Mouse (Mus musculus) megakaryocyte, embryonic 14.5 days (primary cell): ENCODE results near the gene Mcee. TPM values are rescaled to one million over a fixed set of nuclear protein-coding genes. Genes with fewer than 3 reads are reported as not detected.

ENCODE experiments used
- H3K27me3 ChIP-seq: replicated peaks from 2 replicates; pipeline ENCODE3; 2012; ENCODE audit warnings: inconsistent platforms
- H3K36me3 ChIP-seq: replicated peaks from 2 replicates; pipeline ENCODE3; 2012; ENCODE audit warnings: low read length, inconsistent platforms, mixed read lengths
- H3K4me1 ChIP-seq: 2 replicates; pipeline ENCODE4 v1.6.1; 2012; ENCODE audit warnings: inconsistent platforms
- H3K4me3 ChIP-seq: replicated peaks from 2 replicates; pipeline ENCODE3; 2012; ENCODE audit warnings: moderate library complexity, mild to moderate bottlenecking, inconsistent platforms
- H3K9me3 ChIP-seq: 2 replicates; pipeline ENCODE4 v1.6.1; 2012; ENCODE audit warnings: inconsistent platforms
- FLI1 ChIP-seq: IDR thresholded peaks from 2 replicates; pipeline ENCODE4 v1.6.1; 2012; ENCODE audit warnings: low read length, inconsistent platforms, mixed read lengths
- GATA1 ChIP-seq: IDR thresholded peaks from 3 replicates; pipeline ENCODE4 v1.6.1; 2012; ENCODE audit warnings: mixed read lengths, low read length, inconsistent platforms, borderline replicate concordance
- polyA plus RNA-seq: library from polyadenylated mRNA; stranded (reverse); fragments of >175 nt; gene quantifications from 2 replicates; pipeline ENCODE4 v1.2.3, GENCODE M21; 2012; ENCODE audit warnings: low replicate concordance; ENCODE audit not compliant: insufficient read depth

Gene Mcee
- polyA plus RNA-seq, 1 experiment = 2.2 TPM

DNA sequence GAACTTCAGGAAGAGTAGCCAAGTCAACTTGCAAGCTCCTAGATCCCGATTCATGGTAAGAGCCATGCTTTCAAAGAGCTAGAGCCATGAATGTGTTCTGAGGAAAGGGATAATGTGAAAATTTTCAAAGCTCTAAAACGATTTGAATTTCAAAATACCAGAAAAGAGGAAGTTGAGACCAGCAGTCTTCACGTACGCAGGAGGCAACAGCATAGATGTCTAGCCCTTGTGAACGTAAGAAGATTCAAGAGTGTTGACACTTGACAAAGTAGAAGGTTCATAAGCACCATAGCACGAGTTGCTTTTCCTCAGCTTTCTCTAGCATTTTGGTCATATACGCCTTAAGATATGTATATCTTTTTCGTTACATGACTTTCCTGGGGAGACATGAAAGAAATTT lies 11.6 kb downstream of the Mcee start:
- H3K4me1 ChIP-seq = no peaks in the 10 kb centered on the region
- peaks cover 29% of the 10 kb centered on the region for H3K36me3 ChIP-seq
- H3K9me3 ChIP-seq = no peaks in the 10 kb centered on the region
- no peak overlapping the region for H3K4me3 ChIP-seq
- no peaks in the 10 kb centered on the region for H3K27me3 ChIP-seq
- TF ChIP-seq FLI1 = no peak
- no peak for TF ChIP-seq GATA1

DNA sequence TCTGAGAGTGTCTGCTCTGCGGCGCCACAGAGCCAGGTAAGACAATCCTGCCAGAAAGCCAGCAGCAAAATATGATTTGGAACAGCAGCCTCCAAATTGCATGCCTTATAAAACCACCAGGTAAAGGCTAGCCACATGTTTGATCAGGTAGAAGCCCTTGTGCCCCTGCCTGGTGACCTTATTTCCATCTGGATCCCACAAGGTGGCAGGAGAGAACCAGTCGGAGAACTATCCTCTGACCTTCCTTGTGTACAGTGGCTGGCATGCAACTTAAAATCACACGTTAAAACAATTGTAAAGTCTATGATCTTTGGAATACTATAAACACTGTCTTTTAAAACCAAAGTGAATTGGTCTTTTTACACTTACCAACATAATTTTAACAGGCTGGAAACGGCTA lies 32.5 kb downstream of the Mcee start:
- Histone ChIP-seq H3K36me3 (no peaks in the 10 kb centered on the region), H3K4me1 (no peaks in the 10 kb centered on the region), H3K4me3 (no peak overlapping the region), H3K9me3 (no peaks in the 10 kb centered on the region), H3K27me3 (no peaks in the 10 kb centered on the region)
- TF ChIP-seq FLI1 = no peak

DNA sequence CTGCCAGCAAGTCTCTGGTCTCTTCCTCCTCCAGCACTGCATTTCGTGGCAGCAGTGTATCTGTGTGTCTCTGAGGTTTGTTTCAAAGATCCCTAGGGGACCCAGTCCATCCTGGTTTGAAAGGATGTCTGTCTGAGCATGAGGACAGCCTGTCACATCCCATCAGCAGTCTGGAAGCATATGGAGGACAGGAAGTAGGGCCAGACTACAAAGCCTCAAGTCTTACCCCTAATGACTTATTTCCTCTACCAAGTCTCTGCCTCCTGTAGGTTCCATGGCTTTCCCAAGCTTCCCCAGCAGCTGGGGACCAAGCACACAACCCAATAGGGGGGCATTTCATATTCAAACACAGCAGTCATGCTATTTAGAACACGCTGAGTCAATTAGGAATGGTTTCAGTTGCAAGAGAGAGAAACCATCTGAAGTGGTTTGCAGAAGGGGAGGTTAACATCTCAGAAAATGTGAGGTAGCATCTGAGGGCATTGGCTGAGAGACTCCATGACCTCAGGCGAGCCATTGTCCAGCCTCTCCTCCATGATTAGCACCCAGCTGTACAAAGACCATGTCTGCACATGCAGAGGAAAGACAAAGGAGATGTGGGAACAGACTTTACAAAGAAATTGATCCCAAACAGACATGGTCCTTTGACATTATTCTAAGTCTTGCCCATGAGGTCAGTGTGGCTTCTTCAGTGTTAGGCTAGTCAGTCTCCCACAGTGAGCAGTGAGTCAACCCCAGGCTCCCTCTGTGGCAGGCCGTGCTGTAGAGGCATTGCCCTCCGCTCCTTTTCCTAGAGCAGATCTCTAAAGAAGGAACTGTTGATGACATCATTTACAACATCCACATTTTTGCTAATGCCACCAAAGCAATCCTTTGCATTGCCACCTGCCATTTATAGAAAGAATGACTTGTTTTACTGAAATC lies 47.5 kb downstream of the Mcee start:
- Histone ChIP-seq H3K4me1 (no peaks in the 10 kb centered on the region), H3K4me3 (no peak overlapping the region), H3K27me3 (no peaks in the 10 kb centered on the region), H3K36me3 (no peaks in the 10 kb centered on the region), H3K9me3 (peaks cover 11% of the 10 kb centered on the region)
- no peak for TF ChIP-seq GATA1
- TF ChIP-seq FLI1 = no peak

DNA sequence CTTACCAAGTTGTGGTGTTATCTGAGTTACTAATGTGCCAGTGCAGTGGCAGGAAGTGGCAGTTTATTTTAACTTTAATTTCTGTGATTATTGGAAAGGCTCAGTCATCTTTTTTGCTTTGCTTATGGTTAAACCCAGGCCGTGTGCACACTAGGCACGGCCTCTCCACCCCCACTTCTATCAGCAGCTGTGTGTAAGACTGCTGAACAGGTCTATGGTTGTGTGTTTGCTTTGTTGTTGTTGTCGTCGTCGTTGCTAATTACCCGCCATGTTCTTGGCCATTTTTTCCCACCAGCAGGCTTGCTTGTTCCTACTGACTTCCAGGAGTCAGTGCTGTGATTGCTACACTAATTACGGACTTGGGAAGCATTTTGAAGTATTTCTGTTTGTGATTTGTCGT lies 48.1 kb downstream of the Mcee start:
- Histone ChIP-seq H3K36me3 (no peaks in the 10 kb centered on the region), H3K9me3 (peaks cover 9% of the 10 kb centered on the region; the same call in 1 of the 2 replicates), H3K27me3 (no peaks in the 10 kb centered on the region), H3K4me3 (no peak overlapping the region), H3K4me1 (no peaks in the 10 kb centered on the region)
- no peak for TF ChIP-seq FLI1
- no peak for TF ChIP-seq GATA1

DNA sequence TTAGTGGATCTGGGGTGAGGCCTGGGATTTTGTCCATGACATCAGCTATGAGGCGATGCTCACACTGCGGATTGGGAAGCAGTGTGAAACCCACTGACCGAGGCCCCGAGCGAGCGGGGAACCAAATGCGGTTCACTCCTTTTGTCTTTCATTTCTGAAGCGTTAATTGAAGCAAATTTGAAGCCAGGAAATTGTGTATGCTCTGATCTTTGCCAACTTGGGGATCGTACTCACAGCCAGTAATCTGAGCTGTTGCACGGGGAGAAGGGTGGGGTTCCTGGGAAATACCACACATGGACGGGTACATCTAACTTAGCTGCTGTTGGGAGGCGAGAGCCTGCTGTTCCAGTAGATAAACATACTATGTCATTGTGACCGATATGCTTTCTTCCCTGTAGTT lies 58.2 kb downstream of the Mcee start:
- Histone ChIP-seq H3K4me1 (no peaks in the 10 kb centered on the region), H3K4me3 (no peak overlapping the region), H3K36me3 (no peaks in the 10 kb centered on the region), H3K27me3 (no peaks in the 10 kb centered on the region), H3K9me3 (peaks cover 59% of the 10 kb centered on the region)
- TF ChIP-seq GATA1 (no peak), FLI1 (no peak)

DNA sequence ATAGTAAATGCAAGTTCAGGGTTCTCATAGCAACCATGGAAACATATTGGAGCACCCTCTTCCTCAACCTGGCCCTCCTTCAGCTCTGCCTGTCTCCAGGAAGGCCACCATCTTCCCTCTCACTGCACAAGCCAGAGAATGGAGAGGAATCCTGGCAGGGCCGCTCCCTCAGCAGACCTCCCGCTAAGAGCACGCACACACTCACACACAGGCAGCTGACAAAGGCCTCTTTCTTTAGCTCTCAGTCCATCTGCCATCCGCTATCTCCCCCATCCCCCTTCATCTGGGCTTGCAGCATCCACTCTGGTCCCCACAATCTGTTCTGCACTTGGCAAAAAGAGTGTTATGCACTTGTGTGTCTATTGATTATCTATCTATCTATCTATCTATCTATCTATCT lies 59.0 kb downstream of the Mcee start:
- Histone ChIP-seq H3K4me1 (no peaks in the 10 kb centered on the region), H3K4me3 (peak overlapping the region; percentile 42), H3K9me3 (peaks cover 67% of the 10 kb centered on the region), H3K36me3 (no peaks in the 10 kb centered on the region), H3K27me3 (no peaks in the 10 kb centered on the region)
- TF ChIP-seq FLI1 (no peak), GATA1 (no peak)

DNA sequence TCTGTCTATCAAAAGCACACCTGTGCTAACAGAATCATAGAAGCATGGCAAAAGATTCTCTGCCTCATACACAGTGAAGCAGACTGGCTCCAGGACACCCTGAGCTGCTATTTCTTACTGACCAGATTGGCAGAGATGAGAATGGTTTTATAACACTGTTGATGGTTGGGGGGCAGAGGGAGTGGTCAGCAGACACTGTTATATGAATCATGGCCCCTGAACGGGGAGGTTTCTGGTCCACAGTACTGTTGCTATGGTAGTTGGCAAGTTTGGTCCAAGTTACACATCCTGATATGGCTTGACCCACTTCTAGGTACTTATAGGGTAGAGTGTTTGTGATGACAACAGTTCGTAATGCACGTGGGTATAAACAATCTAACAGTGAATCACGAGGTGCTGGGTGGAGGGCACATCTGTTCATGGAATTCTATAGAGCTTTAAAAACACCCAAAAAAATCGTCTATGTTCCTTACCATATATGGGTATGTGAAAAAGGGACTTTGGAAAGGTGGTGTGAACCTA lies 59.5 kb downstream of the Mcee start:
- Histone ChIP-seq H3K27me3 (no peaks in the 10 kb centered on the region), H3K4me1 (no peaks in the 10 kb centered on the region), H3K9me3 (peaks cover 68% of the 10 kb centered on the region), H3K4me3 (no peak overlapping the region), H3K36me3 (no peaks in the 10 kb centered on the region)
- TF ChIP-seq GATA1 (no peak), FLI1 (no peak)

DNA sequence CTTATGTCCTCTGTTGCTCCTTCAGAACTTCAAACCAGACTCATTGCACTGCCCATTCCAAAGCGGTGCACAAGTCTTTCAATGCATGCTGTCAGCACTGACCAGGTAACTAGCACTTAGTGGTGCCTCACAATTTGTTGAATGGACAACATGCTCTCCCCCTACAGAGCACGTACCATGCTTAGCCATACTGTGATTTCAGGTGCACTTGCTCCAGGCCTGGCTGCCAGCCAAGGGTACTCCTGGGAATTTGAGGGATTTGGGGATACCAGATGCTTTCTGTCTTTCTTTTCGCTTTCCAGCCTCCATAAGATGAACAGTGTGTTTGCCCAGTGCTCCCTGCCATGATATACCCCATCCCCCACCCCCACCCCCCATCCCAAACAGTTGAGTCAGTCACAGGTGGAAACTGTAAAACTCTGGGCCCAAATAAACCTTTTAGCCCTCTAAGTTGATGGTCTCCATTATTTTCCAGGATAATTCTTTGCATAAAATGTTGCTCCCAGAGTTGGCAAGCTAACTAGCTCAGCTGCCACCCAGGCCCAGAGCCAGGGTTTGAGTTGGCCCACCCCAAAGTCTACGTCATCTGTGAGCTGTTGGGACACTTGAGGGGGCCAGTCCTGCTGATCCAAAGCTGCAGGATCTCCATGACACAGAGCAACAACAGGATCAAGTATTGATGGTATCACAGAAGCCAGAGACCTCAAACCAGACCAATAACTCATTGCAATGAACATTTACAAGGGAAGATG lies 60.2 kb downstream of the Mcee start:
- peaks cover 61% of the 10 kb centered on the region for H3K9me3 ChIP-seq
- H3K27me3 ChIP-seq = no peaks in the 10 kb centered on the region
- H3K4me3 ChIP-seq = peak overlapping the region; percentile 18
- TF ChIP-seq GATA1 (no peak), FLI1 (no peak)
- H3K36me3 ChIP-seq = no peaks in the 10 kb centered on the region
- H3K4me1 ChIP-seq = no peaks in the 10 kb centered on the region

DNA sequence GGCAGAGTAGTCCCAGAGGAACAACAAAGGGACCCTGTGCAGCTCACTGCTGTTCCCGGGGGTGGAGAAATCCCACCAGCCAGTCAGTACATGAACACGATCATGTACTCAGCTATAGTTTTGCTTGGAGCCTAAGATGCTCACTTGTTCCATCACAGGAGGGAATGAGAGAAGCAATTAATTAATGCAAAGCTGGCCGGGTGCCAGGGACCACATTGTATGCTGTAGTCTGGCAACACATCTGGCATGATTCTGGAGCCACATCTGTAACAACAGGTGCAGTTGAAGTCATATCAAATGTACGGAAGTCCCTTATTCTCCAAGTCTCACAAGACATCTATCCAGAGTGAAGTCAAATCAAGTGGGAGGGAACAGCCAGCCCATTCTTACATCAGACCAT lies 63.8 kb downstream of the Mcee start:
- H3K4me1 ChIP-seq = no peaks in the 10 kb centered on the region
- peaks cover 46% of the 10 kb centered on the region for H3K9me3 ChIP-seq
- TF ChIP-seq FLI1 (no peak), GATA1 (no peak)
- H3K27me3 ChIP-seq = no peaks in the 10 kb centered on the region
- no peaks in the 10 kb centered on the region for H3K36me3 ChIP-seq
- no peak overlapping the region for H3K4me3 ChIP-seq

DNA sequence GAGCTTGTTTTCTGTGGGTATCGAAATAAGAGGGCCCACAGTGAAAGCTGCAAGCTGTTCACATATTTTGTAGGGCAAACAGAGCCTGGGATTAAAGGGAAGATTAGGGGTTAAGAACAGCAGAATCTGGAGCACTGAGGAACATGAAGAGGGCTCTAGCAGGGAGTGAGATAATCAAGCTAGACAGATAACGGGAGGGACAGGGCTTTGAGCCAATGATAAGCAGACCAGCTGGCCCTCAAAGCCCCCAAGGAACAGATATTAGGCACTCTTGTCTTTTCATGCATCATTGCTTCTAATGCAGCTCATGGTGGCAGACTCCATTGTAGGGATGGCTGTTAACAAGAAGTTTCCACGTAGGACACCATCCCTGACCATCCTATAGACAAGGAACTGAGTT lies 64.3 kb downstream of the Mcee start:
- no peaks in the 10 kb centered on the region for H3K4me1 ChIP-seq
- no peak overlapping the region for H3K4me3 ChIP-seq
- no peaks in the 10 kb centered on the region for H3K36me3 ChIP-seq
- TF ChIP-seq GATA1 = no peak
- TF ChIP-seq FLI1 = no peak
- H3K9me3 ChIP-seq = peaks cover 43% of the 10 kb centered on the region
- H3K27me3 ChIP-seq = no peaks in the 10 kb centered on the region
